Mouse (Mus musculus) right cerebral cortex, postnatal 10 days (tissue): ENCODE results near the gene Cfap97d2.
"Not testable (repeated sequence)": the region's sequence is repeated elsewhere in the genome, so short reads cannot be mapped to it uniquely, and the experiment has no call there.

Experiments
- DNase-seq, 2 experiments: peaks; one replicate each; pipeline ENCODE4 v3.0.0; 2021; ENCODE audit warnings: low spot score in 2 of 2

The Cfap97d2 gene

DNA sequence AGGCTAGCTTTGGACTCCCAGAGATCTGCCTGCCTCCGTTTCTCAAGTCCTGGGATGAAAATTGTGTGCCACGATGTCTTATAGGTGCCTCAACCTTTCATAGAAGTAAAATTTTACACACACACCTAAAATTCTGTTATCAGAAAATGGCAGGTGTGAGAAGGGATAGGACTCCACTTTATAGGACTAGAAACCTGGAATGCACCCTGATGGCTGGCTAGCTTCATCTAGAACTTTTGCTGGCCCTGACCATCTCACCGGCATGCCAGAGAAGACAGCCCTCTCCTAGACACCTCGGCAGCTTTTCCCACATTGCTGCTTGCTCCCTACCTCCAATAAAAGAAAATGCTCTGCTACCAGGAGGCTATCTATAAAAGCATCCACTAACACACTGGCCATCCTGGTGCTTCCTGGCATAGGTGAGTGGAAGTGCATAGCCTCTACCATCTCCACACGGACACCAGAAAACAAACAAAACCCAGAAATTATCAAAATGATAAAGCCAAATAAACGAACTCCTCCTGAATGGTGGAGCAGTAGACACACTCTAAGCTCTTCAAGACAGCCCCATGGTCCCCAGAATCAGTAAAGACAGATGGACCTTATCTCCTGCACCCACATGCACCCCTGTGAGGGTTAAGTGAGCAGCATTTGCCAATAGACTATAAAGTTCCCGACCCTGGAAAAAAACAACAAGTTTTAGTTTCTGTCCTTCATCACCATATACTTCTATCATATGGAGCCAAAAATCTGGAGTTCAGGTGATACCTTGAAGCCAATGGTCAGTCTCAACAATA, 35.3 kb downstream of the Cfap97d2 start:
- no peak for DNase-seq

DNA sequence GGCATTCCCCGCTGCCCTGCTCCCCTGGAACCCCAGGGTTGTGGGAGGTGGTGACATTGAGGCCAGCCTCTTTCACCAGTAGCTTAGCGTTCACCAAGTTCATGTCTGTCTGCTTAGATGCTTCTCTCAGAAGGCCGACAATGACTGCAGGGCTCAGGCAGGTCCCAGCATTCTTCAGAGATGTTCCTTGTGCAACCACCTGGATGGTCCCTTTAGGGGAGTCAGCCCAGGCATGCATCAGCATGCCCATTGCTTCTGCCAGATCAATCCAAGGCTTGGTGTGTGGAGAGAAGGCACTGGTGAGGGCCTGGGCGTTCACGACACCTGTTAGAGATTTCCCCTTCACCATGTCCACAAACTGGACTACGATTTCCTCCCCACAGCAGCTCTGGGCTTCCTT, 40.5 kb downstream of the Cfap97d2 start:
- DNase-seq, result not testable (repeated sequence)

DNA sequence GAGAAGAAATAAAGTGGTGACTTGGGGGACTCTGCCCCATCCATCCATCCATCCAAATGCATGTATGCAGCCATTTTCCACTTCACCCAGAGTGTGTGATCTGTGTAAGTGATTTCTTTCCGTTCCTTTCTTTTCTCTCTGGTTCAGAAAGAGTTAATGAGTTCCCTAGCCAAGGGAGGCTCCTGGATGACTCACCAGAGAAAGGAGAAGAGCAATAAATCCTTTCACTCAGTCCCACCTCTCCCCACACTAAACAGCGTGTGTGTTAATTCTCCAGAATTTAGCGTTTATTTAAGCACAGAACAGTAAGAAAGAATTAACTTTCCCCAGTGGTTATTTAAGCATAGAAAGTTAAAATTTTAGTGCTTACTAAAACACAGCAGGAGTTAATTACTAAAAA, 41.9 kb downstream of the Cfap97d2 start:
- DNase-seq, result no peak

DNA sequence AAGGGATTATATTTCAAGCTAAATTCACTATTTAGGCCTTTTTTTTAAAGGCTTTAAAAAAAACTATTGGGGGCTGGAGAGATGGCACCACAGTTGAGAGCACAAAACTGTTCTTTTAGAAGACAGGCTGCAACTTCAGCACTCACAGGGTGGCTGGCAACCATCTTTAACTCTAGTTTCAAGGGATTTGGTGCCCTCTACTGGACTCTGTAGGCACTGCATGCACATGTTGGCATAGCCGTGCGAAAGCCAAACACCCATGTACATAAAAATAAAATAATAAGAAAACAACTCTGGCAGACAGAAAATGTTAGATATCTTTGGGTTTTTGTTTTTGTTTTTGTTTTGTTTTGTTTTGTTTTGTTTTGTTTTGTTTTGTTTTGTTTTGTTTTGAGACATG, 48.0 kb downstream of the Cfap97d2 start:
- DNase-seq, result peak; percentile 60 to 76

DNA sequence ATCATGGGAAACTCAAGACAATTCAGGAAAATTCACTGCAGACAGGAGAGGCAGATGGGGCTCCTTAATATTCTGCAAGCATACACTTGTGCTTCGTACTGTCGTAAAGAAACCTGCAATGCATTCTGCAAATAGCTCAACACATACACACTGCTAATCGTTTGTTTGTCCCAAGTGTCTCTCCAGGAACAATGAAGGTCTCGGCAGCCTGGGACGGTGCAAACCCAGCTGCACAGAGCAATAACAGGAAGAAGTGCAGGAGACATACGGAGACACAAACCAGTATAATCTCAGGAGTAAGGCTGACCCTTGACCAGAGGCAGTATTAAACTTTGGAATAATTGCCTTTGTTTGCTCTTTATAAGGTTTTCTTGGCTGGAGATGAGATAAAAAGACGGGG, 50.8 kb downstream of the Cfap97d2 start:
- no peak for DNase-seq

DNA sequence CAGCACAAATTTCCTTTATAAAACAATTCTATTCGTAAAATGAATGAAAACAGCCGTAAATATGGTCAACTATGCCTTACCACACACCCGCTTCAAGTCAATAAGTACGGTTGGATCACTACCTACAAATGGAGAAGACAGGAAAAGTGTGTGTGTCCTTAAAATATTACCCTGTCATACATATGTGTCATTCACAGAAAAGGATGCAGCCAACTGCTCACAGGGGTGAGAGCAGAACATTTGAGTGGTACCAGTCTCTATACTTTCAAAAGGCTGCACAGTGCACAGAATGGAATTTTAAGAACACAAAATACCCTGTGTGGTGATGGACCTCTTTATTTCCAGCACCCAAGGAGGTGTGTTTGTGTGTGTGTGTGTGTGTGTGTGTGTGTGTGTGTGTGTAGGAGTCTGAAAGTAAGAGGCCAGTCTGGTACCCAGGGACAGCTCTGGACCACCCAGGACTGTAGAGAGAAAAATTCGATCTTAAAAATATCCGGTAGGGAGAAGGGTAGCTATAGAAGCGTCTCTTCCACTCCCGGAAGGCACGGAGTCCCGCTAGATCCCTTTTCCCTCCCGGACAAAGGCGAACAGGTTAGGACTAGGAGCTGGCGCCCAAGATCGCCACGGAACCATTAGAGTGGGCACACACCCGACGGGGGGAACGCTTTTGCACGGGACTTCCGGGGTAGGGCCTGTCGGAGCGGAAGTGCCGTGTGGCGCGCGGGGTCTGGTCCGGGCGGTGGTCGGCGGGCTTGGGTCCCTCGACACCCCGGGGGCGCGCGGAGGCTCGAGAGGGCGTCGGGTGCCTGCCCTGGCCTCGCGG, 51.5 kb downstream of the Cfap97d2 start, which contains the start of gene Cdc16:
Gene Cdc16 (plus strand): TSS at position 695 of the 823 bp plus-strand sequence.
- DNase-seq, result peak; percentile 93 to 94

DNA sequence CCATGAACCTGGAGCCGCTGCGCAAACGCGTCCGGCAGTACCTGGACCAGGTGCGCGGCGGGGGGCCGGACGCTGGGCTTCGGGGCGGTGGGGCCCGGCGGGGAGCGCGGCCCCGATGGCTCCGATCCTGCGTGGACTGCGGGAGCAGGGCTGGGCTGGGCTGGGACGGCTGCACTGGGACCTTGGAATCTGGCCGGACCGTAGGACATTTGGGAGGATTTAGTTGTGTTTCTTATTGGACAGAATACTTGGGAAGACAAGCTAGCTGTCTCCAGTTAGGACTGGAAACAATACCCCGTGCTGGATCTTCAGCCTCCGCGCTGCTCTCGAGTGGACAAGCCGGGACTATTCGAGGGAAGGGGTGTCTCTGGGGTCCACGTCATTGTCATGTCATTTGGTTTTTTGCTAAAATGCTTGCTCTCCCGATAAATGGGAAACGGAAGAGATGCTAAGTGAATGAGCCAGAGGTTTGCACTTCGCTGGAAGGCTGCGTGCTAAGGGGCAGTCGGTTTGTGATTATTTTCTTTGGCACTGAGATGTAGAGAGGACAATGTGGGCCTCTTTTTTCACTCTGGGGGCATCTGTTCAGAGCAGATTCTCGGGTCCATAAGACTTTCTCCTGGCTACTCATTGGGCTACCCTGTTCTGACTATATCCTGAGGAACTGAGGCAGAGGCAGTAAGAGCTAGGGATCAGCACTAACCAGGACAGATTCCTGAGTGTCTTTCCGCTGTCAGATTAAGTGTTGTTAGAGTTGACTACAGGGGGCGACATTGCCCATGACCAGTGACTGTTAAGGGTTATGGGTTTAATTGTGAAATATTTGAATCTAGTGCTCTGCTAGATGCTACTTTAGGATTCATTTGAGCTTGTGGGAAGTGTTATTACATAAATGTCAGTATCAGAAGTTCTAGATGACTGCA, 52.4 kb downstream of the Cfap97d2 start:
- DNase-seq, result peak; percentile 33 to 43

DNA sequence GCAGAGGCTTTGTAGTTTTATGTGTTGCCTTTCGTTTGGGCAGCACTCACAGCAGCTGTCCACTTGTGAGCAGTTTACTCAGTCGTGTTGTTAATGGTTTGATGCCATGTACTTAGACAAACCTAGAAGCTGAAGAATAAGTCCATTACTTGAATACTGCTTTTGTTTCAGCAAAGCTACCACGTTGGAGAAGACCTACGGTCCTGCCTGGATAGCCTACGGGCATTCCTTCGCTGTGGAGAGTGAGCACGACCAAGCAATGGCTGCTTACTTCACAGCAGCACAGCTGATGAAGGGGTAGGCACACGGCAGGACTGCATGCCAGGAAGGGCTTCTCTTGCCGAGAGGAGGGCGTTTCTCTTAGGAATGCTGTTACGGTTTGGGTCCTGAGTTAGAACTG, 63.5 kb downstream of the Cfap97d2 start:
- no peak for DNase-seq

DNA sequence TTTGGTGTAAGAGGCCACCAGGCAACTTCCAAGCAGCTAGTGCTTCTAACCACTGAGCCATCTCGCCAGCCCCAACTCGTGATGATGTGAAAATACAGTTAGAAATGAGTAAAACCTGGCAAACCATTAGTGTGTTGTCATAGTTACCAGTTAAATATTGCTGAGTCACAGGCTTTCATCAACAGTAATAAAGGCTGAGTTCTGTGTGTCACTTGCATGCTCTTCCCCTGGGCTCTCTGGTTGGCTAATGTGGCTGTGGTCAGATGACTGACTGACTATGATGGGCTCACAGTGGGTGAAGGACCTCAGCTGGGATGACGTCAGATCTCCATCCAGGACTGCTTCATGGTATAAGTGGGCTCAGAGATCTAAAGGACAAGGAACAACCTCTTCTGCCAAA, 74.8 kb downstream of the Cfap97d2 start:
- DNase-seq, result no peak

DNA sequence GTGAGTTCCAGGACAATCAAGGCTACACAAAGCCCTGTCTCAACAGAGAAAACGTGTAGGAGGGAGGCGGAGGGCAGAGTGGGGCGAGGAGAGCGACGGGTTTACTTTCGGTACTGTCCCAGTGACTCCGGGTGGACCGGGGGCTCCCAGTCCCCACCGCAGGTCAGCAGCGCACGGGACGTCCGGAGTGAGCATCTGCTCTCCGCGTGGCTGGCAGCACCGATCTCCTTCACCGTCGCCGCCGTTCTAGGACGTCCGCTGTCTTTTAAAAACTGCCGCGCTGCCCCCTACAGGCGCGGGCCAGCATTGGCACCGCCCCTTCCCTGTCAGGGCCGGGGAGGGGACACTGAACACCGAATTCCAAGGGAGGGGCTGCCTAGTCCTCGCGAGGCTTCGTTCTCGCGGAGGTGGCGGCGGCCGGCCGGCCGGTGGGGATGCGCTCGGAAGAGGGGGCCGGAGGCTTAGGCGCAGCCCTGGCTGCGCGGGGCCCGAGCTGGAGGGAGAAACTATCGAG, 79.6 kb downstream of the Cfap97d2 start, which contains the start of gene Upf3a:
Gene Upf3a (plus strand): TSS at position 366 of the 514 bp plus-strand sequence.
- DNase-seq, result peak; percentile 94

DNA sequence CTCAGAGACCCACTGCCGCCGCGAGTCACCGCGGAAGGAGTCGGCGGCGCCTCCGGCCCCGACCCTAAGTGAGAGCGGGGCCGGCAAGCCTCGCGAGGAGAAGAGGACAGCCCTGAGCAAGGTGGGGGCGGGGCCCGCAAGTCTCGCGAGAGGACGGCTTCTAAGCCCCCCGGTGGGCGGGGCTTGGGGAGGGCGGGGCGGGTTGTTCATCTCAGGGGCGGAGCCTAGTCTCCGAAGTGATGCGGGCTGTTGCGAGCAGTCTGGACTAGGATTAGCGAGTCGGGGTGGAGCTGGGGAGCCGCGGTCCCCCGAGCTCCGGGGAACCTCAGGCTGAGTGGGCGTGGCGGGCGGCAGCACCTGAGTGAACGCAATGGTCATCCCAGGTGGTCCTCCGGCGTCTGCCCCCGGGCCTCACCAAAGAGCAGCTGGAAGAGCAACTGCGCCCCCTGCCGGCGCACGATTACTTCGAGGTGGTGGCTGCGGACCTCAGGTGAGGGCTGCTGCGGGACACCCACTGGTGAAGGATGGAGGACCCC, 80.1 kb downstream of the Cfap97d2 start:
- peak; percentile 97 to 98 for DNase-seq

DNA sequence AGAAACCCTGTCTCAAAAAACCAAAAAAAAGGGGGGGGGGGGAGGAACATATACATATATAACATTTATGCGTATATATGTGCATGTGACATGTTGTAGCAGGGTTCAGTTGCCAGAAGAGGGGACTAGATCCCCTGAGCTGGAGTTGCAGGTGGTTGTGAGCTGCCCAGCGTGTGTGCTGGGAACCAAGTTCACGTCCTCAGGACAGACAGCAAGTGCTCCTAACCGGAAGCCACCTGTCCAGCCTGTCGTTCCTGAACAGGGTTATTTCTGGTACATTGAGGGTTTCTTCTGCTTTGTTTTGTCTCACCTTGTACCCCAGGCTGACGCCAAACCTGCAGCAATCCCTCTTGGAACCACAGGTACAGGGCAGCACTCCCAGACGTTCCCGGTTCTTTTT, 83.9 kb downstream of the Cfap97d2 start:
- DNase-seq, result no peak
